Mouse (Mus musculus) heart, postnatal 36 days (tissue): ENCODE data around the gene Iqcn. TPM values are rescaled to one million over a fixed set of nuclear protein-coding genes. Genes with fewer than 3 reads are reported as not detected.

Source experiments
- DNase-seq, 2 experiments: peaks; one replicate each; pipeline ENCODE4 v3.0.0; 2021 to 2022
- intact Hi-C: fragments of 180-260 bp; cut with DNase I; formaldehyde crosslinking; loops from one replicate; pipeline ENCODE4 v1.15.1; 2025
- total RNA-seq, 2 experiments: library from RNA; stranded (reverse); gene quantifications; 2 replicates each; pipeline ENCODE4 v1.2.3; 2021

Iqcn gene
- total RNA-seq, 2 experiments from 2014 or later = 0.06 TPM; not detected in 1

GRCm38 (mm10) chr8:70724216-70724615, 21.0 kb downstream of the Iqcn start:
- intact Hi-C loops = loop anchor here (5.0 kb wide), 1 partner anchor 98 kb away; no protein-coding TSS in a partner anchor
- DNase-seq = no peak

- DNase-seq = no peak
- intact Hi-C loops = no loop called here
These were observed 22.7 kb downstream of the Iqcn start for GRCm38 (mm10) chr8:70725792-70726447.

- no peak for DNase-seq
- intact Hi-C loops = no loop called here
These were observed 23.5 kb downstream of the Iqcn start for GRCm38 (mm10) chr8:70726721-70727120.

GRCm38 (mm10) chr8:70729808-70730475, 26.7 kb downstream of the Iqcn start:
- intact Hi-C loops = no loop called here
- DNase-seq = no peak

- intact Hi-C loops = no loop called here
These were observed 27.7 kb downstream of the Iqcn start for GRCm38 (mm10) chr8:70730956-70731355.

GRCm38 (mm10) chr8:70737705-70738104, 34.4 kb downstream of the Iqcn start:
- intact Hi-C loops = no loop called here
- no peak for DNase-seq

More at GRCm38 (mm10) chr8:70730956-70731355, 27.7 kb downstream of the Iqcn start:
- DNase-seq = no peak

- no peak for DNase-seq
- intact Hi-C loops = no loop called here
These were observed 35.0 kb downstream of the Iqcn start for GRCm38 (mm10) chr8:70738211-70738610.

GRCm38 (mm10) chr8:70741661-70742060, 38.4 kb downstream of the Iqcn start:
- intact Hi-C loops = no loop called here
- DNase-seq = no peak

- no peak for DNase-seq
These were observed 38.9 kb downstream of the Iqcn start for GRCm38 (mm10) chr8:70742176-70742575.

GRCm38 (mm10) chr8:70742981-70743655, 39.9 kb downstream of the Iqcn start:
- intact Hi-C loops = no loop called here

More at GRCm38 (mm10) chr8:70742176-70742575, 38.9 kb downstream of the Iqcn start:
- intact Hi-C loops = no loop called here

GRCm38 (mm10) chr8:70743656-70744590, 40.7 kb downstream of the Iqcn start:
- intact Hi-C loops = loop anchor here (1.0 kb wide), 1 partner anchor 8 kb away; no protein-coding TSS in a partner anchor
- peak; percentile 71 to 79 for DNase-seq

More at GRCm38 (mm10) chr8:70742981-70743655, 39.9 kb downstream of the Iqcn start:
- DNase-seq = peak in 1 of 2 experiments; percentile 47

GRCm38 (mm10) chr8:70744806-70745205, 41.5 kb downstream of the Iqcn start:
- intact Hi-C loops = loop anchor here (1.0 kb wide), 1 partner anchor 7 kb away; no protein-coding TSS in a partner anchor
- no peak for DNase-seq

GRCm38 (mm10) chr8:70745691-70746220, 42.5 kb downstream of the Iqcn start:
- intact Hi-C loops = no loop called here
- no peak for DNase-seq

GRCm38 (mm10) chr8:70746676-70747075, 43.4 kb downstream of the Iqcn start:
- DNase-seq = no peak
- intact Hi-C loops = no loop called here

- DNase-seq = no peak
These were observed 44.1 kb downstream of the Iqcn start for GRCm38 (mm10) chr8:70747211-70747890.

GRCm38 (mm10) chr8:70748246-70749096, 45.2 kb downstream of the Iqcn start:
- intact Hi-C loops = no loop called here
- DNase-seq = peak in 1 of 2 experiments; percentile 2

More at GRCm38 (mm10) chr8:70747211-70747890, 44.1 kb downstream of the Iqcn start:
- intact Hi-C loops = no loop called here

- DNase-seq = peak in 1 of 2 experiments; percentile 2
- intact Hi-C loops = no loop called here
These were observed 45.9 kb downstream of the Iqcn start for GRCm38 (mm10) chr8:70749097-70749674.
